Mouse (Mus musculus): Measurements from ENCODE around the gene Olfr98.
"Not testable (repeated sequence)": the region's sequence is repeated elsewhere in the genome, so short reads cannot be mapped to it uniquely, and the experiment has no call there.

The Olfr98 gene

GRCm38 (mm10) chr17:37263626-37264025 is at the start of gene Olfr98:
Olfr98 (minus strand) TSS chr17:37263749.
- DNase-seq (ENCODE audit: low spot score): no peak

- DNase-seq (ENCODE audit: low spot score): no peak
These were observed 46.7 kb upstream of the Olfr98 start for GRCm38 (mm10) chr17:37310146-37310699.

GRCm38 (mm10) chr17:37308483-37308882 is 44.9 kb upstream of the Olfr98 start:
- no peak for DNase-seq (ENCODE audit: low spot score)

DNA sequence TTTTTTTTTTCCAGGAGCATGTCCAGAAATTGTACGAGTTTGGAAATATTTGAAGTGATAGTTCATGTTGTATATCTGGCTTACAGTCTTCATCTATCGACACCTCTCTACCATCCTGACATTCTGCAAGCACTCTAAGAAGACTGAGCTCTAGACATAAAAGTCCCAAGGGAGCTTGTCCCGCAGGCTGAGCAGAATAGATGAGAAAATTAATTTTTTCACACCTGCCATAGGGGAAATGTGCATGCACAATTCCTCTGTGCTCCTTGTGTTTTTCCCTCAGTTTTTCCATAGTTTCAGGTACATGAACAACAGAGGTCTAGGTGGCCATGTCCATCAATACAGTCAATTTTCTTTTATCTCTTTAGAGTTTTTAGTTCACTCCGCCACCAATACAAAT is 40.7 kb upstream of the Olfr98 start, which contains the start of gene Olfr101:
Gene Olfr101 (minus strand): TSS at position 101 of the 400 bp plus-strand sequence.
- DNase-seq (ENCODE audit: low spot score): no peak

DNA sequence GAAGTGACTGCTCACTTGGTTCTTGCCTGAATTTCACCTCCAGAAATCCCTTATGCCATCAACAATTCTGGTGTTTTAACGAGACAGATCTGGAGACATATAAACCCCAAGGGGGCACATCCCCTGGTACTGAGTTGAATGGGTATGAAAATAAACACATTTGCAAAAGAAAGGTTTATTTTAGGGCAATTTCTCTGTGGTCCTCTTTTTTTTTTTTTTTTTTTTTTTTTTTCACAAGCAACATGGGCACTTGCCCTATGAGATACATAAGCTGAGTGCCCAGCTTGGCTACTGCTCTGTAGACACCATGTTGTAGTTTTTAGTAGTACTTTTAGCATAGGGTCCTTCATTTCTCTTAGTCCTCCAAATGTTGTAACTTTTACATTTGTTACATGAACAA is 19.8 kb upstream of the Olfr98 start, which contains the start of gene Olfr99:
Gene Olfr99 (minus strand): TSS at position 101 of the 400 bp plus-strand sequence.
- no peak for DNase-seq (ENCODE audit: low spot score)

DNA sequence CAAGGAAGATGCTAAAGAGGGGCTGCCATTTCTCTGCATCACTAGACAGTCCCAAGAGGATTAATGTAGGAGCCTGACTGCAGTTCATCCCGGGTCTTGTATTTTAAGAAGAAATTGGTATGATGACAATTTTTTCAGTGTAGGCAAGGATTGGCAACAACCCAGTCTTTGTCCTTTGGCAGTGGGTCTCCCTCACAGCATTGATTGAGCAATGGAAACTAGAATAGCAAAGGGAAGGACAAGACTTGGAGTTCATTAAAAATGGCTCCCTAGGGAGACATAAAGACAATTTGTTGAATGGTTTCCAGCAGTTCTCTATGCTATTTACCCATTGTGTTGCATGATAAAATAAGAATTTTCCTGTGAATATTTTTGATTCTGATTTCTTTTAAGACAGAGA is 16.8 kb upstream of the Olfr98 start:
- DNase-seq (ENCODE audit: low spot score): no peak

GRCm38 (mm10) chr17:37276573-37276972 is 13.0 kb upstream of the Olfr98 start:
- no peak for DNase-seq (ENCODE audit: low spot score)

DNA sequence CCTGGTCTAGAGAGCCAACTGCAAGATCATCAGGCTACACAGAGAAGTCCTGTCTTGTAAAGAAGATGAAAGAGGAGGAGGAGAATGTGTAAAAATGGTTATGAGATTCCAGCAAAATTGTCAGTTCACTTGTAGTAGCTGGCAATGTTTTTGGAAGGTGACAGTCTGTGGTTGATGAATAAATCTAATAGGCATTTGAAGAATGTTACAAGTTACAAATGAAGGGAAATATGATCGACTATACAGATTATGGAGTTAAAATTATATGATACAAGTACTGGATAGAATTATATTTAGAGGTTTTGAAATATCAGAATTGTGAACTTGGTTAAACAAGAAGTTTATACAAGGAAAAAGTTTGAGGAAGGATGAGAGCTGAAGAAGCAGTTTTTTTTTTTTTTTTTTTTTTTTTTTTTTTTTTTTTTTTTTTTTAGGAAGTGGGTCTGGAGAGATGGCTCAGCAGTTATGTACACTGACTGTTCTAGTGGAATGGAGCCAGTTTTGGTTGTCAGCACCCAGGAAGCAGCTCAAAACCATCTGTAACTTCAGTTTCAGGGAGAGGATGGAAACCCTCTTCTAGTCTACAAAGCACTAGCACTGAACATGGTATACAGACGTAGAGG is 12.2 kb upstream of the Olfr98 start:
- no peak for DNase-seq (ENCODE audit: low spot score)

DNA sequence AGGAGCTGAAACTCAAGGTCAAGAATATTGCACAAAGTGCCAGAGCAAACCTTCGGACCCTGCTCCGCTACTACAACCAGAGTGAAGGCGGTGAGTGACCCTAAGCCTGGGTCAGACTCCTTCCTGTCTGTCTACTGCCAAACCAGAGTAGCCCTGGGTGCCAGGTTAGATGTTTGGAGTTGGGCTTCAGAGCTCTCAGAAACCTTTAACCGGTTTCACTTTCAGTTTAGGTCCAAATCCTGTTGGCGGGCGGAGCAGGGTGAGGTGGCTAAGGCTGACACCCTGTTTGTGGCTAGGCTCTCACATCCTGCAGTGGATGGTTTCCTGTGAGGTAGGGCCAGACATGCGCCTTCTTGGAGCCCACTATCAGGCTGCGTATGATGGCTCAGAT is 7.1 kb upstream of the Olfr98 start:
- peak; percentile 7 for DNase-seq (ENCODE audit: low spot score)

DNA sequence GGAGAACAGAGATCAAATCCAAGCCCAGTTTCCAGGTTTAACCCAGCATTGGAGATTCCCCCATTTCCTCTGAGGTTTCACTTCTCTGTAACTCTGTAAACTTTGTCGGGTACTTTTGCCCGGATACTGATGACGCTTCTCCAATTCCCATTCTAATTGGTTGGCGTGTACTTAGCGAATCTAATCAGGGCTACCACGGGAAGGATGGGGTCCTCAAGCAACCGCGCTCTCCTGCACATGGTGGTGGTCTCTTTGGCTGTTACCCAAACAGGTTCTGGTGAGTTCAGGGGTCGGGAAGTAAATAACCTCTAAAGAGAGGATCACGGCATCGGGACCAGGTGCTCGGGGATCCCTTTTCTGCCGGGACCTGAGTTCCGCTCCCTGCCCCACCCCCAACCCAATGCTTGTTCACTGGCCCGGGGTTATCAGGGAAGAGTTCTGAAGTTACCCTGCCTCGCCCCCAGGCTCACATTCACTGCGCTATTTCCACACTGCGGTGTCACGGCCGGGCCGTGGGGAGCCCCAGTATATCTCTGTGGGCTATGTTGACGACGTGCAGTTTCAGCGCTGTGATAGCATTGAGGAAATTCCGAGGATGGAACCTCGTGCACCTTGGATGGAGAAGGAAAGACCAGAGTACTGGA is 6.6 kb upstream of the Olfr98 start, which contains the start of gene H2-M3:
Gene H2-M3 (plus strand): TSS at position 163 of the 644 bp plus-strand sequence.
- peak; percentile 79 for DNase-seq (ENCODE audit: low spot score)

- no peak for DNase-seq (ENCODE audit: low spot score)
These were observed 13.0 kb downstream of the Olfr98 start for GRCm38 (mm10) chr17:37250544-37250943.

- no peak for DNase-seq (ENCODE audit: low spot score)
These were observed 14.1 kb downstream of the Olfr98 start for GRCm38 (mm10) chr17:37249460-37249859.

- DNase-seq (ENCODE audit: low spot score): peak; percentile 12
These were observed 16.8 kb downstream of the Olfr98 start for GRCm38 (mm10) chr17:37246715-37247114.

DNA sequence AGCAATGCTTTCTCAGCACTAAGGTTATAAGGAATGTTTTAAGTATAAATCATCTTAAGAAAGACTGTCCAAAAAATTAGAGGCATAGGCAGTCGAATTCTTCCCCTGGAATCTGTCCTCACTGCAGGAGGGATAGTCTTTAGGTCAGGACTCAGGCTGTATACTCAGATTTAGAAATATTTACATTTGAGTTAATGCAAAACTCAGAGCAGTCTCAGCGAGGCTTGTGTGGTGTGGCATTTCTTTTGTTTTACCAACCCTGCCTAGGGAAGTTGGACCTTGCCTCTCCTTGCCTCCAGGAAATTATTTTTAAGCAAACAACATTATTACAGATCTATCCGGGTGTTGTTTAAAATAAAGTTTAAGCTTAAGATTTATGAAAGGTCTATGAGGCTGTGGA is 21.4 kb downstream of the Olfr98 start:
- no peak for DNase-seq (ENCODE audit: low spot score)

GRCm38 (mm10) chr17:37237230-37237629 is 26.3 kb downstream of the Olfr98 start, which contains the start of gene Olfr97:
Olfr97 (minus strand) TSS chr17:37237330.
- not testable (repeated sequence) for DNase-seq (ENCODE audit: low spot score)

GRCm38 (mm10) chr17:37221879-37222278 is 41.7 kb downstream of the Olfr98 start:
- DNase-seq (ENCODE audit: low spot score): no peak

GRCm38 (mm10) chr17:37219846-37220245 is 43.7 kb downstream of the Olfr98 start, which contains the start of gene Olfr96:
Olfr96 (plus strand) TSS chr17:37220146.
- no peak for DNase-seq (ENCODE audit: low spot score)

GRCm38 (mm10) chr17:37218486-37218885 is 45.1 kb downstream of the Olfr98 start:
- no peak for DNase-seq (ENCODE audit: low spot score)

- DNase-seq (ENCODE audit: low spot score): no peak
These were observed 50.5 kb downstream of the Olfr98 start, which contains the start of gene Olfr95 for GRCm38 (mm10) chr17:37213018-37213417. Olfr95 (minus strand) TSS chr17:37213118.

Measured in testis, postnatal 14 days (tissue).